Mouse (Mus musculus): ENCODE results near the gene Omd.
A peak's percentile ranks its signal among the peaks of the same experiment; 100 is the strongest.
"Not testable (repeated sequence)": the region's sequence is repeated elsewhere in the genome, so short reads cannot be mapped to it uniquely, and the experiment has no call there.

The Omd gene

GRCm38 (mm10) chr13:49581541-49582530, at the start of gene Omd:
Gene Omd, plus strand, starts transcription at chr13:49582462.
- peak; percentile 14 for DNase-seq (ENCODE audit: low read depth, low spot score)

DNA sequence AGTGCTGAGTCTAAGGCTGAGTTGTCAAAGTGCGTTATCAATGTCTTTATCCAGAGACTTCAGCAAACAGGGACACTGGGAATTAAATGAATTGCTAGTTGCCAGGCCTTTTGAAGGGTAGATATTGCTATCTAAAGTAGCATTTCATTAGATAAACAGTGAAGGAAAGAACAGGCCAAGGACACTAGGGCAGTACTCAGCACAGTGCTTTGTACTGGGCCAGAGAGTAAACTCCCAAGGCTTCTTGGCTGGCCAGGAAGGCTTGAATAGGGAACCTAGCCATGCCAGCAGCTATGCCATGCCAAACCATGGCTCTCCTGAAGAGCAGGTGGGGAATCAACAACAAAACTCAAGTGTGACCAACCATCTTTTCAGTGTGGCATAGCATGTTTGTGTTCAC, 45.3 kb upstream of the Omd start:
- no peak for DNase-seq (ENCODE audit: low read depth, low spot score)

GRCm38 (mm10) chr13:49538693-49539092, 43.6 kb upstream of the Omd start:
- no peak for DNase-seq (ENCODE audit: low read depth, low spot score)

DNA sequence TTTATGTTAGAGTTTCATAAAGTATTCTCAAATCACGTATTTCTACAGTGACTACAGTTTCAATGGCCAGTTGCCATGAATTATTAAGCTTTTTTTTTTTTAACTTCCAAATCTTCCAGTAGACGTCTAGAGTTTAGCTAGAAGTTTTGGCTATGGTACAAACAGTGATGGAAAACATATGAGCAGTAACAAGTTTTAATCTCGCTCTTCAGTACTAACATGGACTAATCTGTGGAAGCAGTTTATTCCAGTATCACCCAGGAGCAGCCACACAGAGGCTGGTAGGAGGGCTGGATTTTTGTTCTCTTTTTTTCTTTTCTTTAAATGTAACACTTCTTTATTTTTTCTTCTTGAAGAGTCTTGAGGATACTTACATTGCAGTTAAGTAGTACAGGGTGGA, 38.0 kb upstream of the Omd start, which contains the start of gene Aspn:
Gene Aspn, plus strand, starts transcription at position 165 of the 400 bp plus-strand sequence.
- DNase-seq (ENCODE audit: low read depth, low spot score), result no peak

DNA sequence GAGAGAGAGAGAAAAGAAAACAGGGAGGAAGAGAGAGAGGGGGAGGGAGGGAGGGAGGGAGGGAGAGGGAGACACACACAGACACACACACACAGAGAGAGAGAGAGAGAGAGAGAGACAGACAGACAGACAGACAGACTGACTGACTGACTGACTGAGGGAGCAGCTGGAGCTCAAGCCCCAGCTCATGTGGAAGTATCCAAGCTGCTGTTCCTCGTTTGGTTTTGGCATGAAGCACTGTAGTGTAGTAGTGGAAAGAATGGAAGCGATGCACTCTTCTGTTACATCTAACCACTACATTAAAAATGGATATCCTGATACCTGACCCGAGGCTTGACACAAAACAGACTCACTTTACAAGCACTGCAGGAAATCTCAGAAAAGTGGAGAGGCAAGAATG, 36.6 kb upstream of the Omd start:
- DNase-seq (ENCODE audit: low read depth, low spot score), result no peak

- DNase-seq (ENCODE audit: low read depth, low spot score), result no peak
Measured at GRCm38 (mm10) chr13:49546517-49546916, 35.7 kb upstream of the Omd start.

- no peak for DNase-seq (ENCODE audit: low read depth, low spot score)
Measured at GRCm38 (mm10) chr13:49547563-49548150, 34.6 kb upstream of the Omd start.

DNA sequence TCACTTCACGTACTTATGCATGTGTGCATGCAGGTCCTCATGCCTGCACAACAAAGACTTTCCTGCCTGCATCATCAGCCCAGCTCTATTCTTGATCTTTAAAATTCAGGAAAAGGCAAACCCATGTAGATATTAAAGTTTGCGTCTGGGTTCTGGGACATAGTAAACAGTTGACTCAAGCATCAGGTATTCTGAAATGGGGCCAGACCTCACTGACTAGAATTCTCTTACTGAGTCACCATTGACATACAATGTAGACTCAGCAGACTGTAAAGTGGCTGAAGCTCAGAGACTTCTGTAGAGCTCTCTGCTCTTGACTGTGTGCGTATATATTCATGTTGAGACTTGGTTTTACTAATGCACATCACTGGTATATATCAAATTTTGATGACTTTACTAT, 32.6 kb upstream of the Omd start:
- DNase-seq (ENCODE audit: low read depth, low spot score), result no peak

DNA sequence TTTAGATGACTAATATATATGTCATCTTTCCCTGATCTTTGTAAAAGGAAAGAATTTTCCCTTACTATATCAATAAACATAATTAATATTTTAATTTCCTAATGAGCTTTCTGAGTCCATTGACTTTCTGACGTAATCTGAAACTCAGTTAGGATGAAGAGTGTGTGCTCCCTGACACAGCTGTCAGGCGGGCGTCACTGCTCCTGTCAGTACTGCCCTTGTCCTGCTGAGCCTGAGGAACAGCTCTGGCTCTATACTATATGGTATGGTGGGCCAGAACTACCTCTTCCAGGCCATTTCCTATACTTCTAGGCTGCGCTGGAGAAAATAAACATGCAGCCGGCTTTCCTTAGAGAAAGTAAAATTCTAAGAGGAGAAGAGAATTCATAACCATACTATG, 27.7 kb upstream of the Omd start:
- DNase-seq (ENCODE audit: low read depth, low spot score), result no peak

- DNase-seq (ENCODE audit: low read depth, low spot score), result no peak
Measured at GRCm38 (mm10) chr13:49556203-49556602, 26.1 kb upstream of the Omd start.

GRCm38 (mm10) chr13:49556924-49557323, 25.3 kb upstream of the Omd start:
- no peak for DNase-seq (ENCODE audit: low read depth, low spot score)

GRCm38 (mm10) chr13:49559185-49559584, 23.1 kb upstream of the Omd start:
- DNase-seq (ENCODE audit: low read depth, low spot score), result no peak

- DNase-seq (ENCODE audit: low read depth, low spot score), result no peak
Measured at GRCm38 (mm10) chr13:49560886-49561285, 21.4 kb upstream of the Omd start.

GRCm38 (mm10) chr13:49564347-49564746, 17.9 kb upstream of the Omd start:
- no peak for DNase-seq (ENCODE audit: low read depth, low spot score)

DNA sequence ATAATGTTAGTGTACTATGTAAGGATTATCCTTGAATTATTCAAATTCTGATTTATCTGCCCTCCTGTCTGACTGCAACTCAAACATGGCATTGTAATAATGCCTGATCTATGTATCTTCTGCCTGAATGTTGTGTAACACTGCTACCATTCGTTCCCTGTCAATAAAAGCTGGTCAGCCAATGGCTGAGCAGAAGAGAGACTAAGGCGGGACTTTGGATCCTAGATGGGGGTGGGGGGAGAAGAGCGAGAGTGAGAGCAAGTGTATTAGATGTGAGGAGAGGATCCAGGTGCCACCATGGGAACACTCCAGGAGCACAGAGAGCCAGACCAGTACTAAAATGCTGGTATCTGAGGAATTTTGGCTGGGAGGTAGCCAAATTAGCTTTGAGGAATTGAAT, 11.9 kb upstream of the Omd start:
- DNase-seq (ENCODE audit: low read depth, low spot score), result no peak

DNA sequence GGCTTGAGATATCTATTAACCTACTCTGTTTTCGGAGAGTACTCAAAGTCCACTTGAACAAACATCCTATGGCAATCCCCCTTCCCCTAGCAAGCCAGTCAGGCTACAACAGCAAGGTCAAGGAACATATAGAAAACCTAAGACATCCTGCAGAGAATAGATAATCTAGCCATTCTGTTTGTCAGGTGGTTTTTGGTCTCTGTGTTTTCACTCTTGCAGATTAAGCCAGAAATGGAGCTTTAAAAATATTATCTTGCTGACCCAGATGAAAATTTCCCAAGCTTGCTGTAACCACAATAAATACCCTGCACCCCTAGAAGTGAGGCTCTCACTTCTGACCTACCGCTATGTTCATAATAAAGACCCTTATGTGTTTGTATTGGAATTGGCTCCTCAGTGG, 10.8 kb upstream of the Omd start:
- no peak for DNase-seq (ENCODE audit: low read depth, low spot score)

GRCm38 (mm10) chr13:49583859-49584258, 1.6 kb downstream of the Omd start:
- DNase-seq (ENCODE audit: low read depth, low spot score), result no peak

DNA sequence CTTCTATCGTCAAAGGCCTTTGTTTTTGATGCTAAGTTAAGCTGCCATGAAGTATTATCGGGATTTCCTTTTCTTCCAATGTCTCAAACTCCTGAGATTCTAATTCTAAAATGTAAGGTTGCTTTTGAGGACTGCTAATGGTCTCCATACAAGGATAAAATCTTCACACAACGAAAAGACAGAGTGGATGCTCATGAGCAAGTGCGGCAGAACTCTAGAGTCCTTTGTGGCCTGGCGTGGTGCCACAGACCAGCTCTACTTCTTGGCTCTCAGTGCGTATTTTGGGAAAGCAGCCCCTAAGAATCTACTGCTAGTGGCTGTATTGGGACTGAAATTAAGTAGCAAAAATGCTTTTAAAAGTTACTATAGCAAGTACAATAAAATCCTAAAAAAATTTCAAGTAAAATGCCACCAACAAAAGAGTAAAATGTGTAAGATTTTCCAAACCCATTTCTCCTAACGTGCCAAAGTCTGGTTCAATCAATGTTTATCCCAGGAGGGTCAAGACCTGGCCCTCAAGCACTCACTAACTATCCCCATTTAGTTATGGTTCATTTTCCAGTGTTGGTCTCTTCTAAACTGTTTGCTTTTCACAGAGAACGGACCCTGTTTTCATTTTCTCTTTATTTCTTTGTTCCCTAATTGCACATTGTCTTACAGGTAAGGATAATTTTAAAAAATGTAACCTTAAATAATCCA, 2.2 kb downstream of the Omd start:
- no peak for DNase-seq (ENCODE audit: low read depth, low spot score)

GRCm38 (mm10) chr13:49586062-49586461, 3.8 kb downstream of the Omd start:
- no peak for DNase-seq (ENCODE audit: low read depth, low spot score)

DNA sequence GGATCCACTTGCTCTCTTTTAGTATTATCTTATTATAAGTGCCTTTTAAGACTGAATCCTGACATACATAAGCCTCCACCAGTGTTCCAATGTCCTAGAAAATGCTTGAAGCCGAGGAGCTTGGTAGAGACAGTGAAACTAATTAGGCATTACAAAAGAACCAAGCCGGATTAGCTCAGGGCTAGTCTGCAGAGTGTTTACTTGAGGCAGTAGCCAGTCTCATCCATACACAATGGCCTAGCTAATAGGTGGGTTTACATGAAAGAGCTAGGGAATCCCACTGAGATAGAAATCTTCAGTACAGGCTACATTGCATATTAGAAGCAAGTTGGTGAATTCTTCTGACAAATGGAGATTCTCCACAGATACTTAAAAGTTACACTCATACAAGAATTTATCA, 20.3 kb downstream of the Omd start:
- not testable (repeated sequence) for DNase-seq (ENCODE audit: low read depth, low spot score)

DNA sequence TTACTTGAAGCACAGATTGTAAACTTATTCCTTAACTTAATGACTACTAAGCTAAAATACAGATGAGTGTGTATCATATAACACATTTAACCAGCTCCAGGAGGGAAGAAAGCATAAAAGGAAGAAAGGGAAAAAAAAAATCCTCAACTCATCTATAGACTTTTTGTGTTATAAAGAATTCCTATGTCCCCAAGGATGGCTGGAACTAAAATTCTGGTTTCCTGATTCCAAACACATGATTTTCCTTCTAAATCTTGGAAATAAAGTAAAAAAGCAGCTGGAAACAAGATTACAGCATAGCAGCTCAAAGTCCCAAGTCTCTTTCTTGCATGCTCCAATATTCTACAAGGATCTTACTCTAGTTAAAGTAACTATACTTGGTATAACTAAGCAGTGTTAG, 21.3 kb downstream of the Omd start:
- no peak for DNase-seq (ENCODE audit: low read depth, low spot score)

DNA sequence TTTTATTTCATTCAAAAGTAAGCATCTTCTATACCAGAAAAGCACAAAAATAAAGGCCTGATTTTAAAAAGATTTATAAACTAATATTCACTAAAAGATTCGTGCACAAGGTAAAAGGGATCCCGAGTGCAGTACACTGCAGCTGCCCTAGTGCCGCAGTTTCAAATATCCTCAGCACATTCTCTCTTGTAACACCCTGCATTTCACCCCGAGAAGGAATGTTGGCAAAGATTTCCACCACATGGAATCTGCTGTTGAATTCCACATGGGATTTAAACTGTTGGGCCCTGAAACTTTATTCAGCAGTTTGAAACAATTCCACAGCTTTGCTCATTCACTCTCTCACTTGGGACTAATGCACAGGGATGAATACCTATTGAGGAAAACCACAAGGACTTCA, 25.5 kb downstream of the Omd start, which contains the start of gene Ogn:
Gene Ogn, plus strand, starts transcription at position 333 of the 400 bp plus-strand sequence.
- peak; percentile 5 for DNase-seq (ENCODE audit: low read depth, low spot score)
